Mouse (Mus musculus): Measurements from ENCODE around the gene Krtap3-1. TPM values are rescaled to one million over a fixed set of nuclear protein-coding genes. Genes with fewer than 3 reads are reported as not detected.

Krtap3-1 gene
- polyA plus RNA-seq, 1 experiment from 2014 or later, result not detected

DNA sequence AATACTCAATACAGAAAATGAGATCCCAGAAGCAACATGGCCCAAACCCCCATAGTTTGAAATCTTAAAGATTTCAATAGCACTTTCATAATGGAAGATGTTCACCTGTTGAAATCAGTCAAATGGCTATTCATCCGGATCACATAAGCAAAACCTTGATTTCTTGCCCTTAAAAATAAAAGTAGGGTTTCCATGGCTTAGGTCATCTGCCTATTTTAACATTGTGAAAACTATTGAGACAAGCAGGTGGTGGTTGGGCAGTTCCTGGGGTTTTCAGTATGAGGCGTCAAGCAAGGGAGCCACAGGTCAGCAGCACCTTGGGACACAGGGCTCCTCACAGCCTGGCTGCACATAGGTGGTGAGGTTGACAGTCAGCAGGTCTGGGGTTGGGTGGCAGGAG, 10.2 kb downstream of the Krtap3-1 start:
- no peak overlapping the region for H3K27ac ChIP-seq (ENCODE audit: low read depth, low read length)
- no peak overlapping the region for H3K4me3 ChIP-seq (ENCODE audit: low read depth, low read length)
- no peaks in the 10 kb centered on the region for H3K36me3 ChIP-seq (ENCODE audit: control insufficient read depth, insufficient read depth, low read length)
- H3K4me1 ChIP-seq (ENCODE audit: control insufficient read depth, insufficient read depth, low read length), result no peaks in the 10 kb centered on the region
- WGBS, result 96% methylated on average over 2 of the region's 2 CpGs
- H3K9me3 ChIP-seq (ENCODE audit: control insufficient read depth, low read length), result no peaks in the 10 kb centered on the region
- ATAC-seq (ENCODE audit: low read depth), result no peak
- no peaks in the 10 kb centered on the region for H3K27me3 ChIP-seq (ENCODE audit: control insufficient read depth, insufficient read depth, low read length)
- no peak overlapping the region for H3K9ac ChIP-seq (replicated peaks; ENCODE audit: low read depth, low read length)
- H3K4me2 ChIP-seq (ENCODE audit: low read depth, low read length), result no peak overlapping the region

DNA sequence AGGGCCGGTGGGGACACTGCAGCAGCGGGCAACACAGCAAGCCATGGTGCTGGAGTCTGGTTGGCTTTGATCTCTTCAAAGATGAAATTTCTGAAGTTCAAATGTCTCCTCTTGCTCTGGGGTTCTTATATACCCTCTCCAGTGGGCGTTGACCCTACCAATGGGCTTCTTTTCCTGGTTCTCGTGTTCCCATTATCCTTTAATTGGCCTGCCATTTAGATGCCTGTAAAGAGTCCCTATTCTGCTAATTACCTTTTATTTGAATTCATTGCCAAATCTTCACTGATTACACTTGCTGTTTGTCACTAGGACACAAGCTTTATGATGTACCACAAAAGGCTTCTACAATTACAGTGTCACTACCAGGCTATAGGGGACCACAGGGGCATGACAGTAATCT, 15.7 kb downstream of the Krtap3-1 start, which contains the start of gene Krtap3-3:
Krtap3-3 (minus strand) TSS at position 101 of the 400 bp plus-strand sequence.
- Histone ChIP-seq H3K4me2 (ENCODE audit: low read depth, low read length) (no peak within 1 kb of the TSS), H3K27me3 (ENCODE audit: control insufficient read depth, insufficient read depth, low read length) (no peaks in the 10 kb centered on the region), H3K36me3 (ENCODE audit: control insufficient read depth, insufficient read depth, low read length) (no peaks in the 10 kb centered on the region), H3K4me1 (ENCODE audit: control insufficient read depth, insufficient read depth, low read length) (no peaks in the 10 kb centered on the region), H3K4me3 (ENCODE audit: low read depth, low read length) (no peak within 1 kb of the TSS), H3K27ac (ENCODE audit: low read depth, low read length) (no peak within 1 kb of the TSS), H3K9ac (replicated peaks; ENCODE audit: low read depth, low read length) (no peak within 1 kb of the TSS), H3K9me3 (ENCODE audit: control insufficient read depth, low read length) (no peaks in the 10 kb centered on the region)
- 25% methylated on average over 4 of the region's 4 CpGs for WGBS
- ATAC-seq (ENCODE audit: low read depth), result no peak

DNA sequence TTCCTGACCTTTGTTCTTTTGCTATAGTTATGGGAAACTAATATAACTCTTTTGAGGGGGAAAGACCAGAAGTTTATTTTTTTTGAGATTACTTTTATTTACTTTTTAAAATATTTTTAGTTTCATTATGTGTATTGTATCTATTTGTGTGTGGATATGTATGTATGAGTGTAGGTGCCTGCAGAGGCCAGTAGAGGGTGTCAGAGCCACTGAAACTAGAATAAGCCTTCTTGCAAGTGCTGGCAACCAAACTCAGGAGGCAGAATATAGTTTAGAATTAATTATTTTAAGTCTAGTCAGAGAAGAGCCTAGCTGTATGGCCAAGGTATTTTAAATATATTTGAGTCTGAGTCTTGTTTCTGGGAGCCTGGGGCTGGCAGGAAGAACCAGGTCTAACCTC, 18.5 kb downstream of the Krtap3-1 start:
- H3K27me3 ChIP-seq (ENCODE audit: control insufficient read depth, insufficient read depth, low read length), result no peaks in the 10 kb centered on the region
- H3K4me1 ChIP-seq (ENCODE audit: control insufficient read depth, insufficient read depth, low read length), result no peaks in the 10 kb centered on the region
- H3K9me3 ChIP-seq (ENCODE audit: control insufficient read depth, low read length), result no peaks in the 10 kb centered on the region
- H3K36me3 ChIP-seq (ENCODE audit: control insufficient read depth, insufficient read depth, low read length), result no peaks in the 10 kb centered on the region
- no peak overlapping the region for H3K9ac ChIP-seq (replicated peaks; ENCODE audit: low read depth, low read length)
- no peak overlapping the region for H3K4me2 ChIP-seq (ENCODE audit: low read depth, low read length)
- H3K27ac ChIP-seq (ENCODE audit: low read depth, low read length), result no peak overlapping the region
- H3K4me3 ChIP-seq (ENCODE audit: low read depth, low read length), result no peak overlapping the region
- ATAC-seq (ENCODE audit: low read depth), result no peak

DNA sequence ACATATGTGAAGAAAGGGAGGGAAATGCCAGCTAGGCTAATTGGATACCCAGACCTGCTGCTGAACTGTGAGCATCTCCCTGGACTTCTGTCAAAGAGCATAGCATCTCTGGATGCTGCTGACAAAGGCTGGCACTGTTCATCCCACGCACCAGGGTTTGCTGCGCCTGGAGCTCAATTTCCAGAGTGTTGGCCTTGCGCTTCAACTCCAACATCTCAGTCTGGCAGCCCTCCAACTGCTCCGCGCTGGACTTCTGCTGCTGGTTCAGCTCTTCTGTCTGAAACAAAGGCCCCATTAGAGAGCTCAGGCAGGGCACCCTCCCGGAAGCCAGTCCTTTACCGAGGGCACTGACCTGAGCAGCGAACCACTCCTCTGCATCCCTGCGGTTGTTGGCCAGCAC, 26.7 kb downstream of the Krtap3-1 start:
- H3K4me1 ChIP-seq (ENCODE audit: control insufficient read depth, insufficient read depth, low read length), result no peaks in the 10 kb centered on the region
- H3K27ac ChIP-seq (ENCODE audit: low read depth, low read length), result no peak overlapping the region
- no peak overlapping the region for H3K4me2 ChIP-seq (ENCODE audit: low read depth, low read length)
- H3K36me3 ChIP-seq (ENCODE audit: control insufficient read depth, insufficient read depth, low read length), result no peaks in the 10 kb centered on the region
- no peak for ATAC-seq (ENCODE audit: low read depth)
- 57% methylated on average over 9 of the region's 9 CpGs for WGBS
- no peaks in the 10 kb centered on the region for H3K27me3 ChIP-seq (ENCODE audit: control insufficient read depth, insufficient read depth, low read length)
- no peak overlapping the region for H3K9ac ChIP-seq (replicated peaks; ENCODE audit: low read depth, low read length)
- no peak overlapping the region for H3K4me3 ChIP-seq (ENCODE audit: low read depth, low read length)
- H3K9me3 ChIP-seq (ENCODE audit: control insufficient read depth, low read length), result no peaks in the 10 kb centered on the region

DNA sequence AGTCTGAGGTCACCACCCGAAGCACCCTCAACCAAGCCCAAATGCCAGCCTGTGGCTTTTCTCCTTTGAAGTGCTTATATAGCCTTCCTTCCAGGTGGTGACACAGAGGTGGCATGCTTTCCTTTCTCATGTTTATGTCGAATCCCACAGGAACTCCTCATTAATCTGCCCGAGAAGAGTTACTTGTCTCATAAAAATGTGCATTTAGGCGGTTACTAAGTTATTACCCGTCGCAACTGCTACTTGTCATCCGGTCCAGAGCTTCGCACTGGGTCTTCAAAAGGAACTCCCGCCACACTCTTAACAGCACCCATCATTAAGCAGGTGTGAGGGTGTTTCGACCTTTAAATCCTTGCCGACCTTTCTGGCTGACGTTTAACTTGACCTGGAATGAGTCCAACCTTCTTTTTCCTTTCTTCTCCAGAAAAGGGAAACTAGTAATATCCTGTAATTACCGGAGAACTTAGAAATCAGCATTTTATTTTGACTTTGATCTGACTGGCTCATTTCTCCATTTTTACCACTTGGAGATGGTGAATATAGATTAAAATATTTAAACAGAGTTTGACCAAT, 45.1 kb downstream of the Krtap3-1 start, which contains the start of gene Krt39:
Krt39 (minus strand) TSS at position 51 of the 573 bp plus-strand sequence.
- no peak within 1 kb of the TSS for H3K4me3 ChIP-seq (ENCODE audit: low read depth, low read length)
- no peaks in the 10 kb centered on the region for H3K4me1 ChIP-seq (ENCODE audit: control insufficient read depth, insufficient read depth, low read length)
- 77% methylated on average over 13 of the region's 13 CpGs for WGBS
- H3K36me3 ChIP-seq (ENCODE audit: control insufficient read depth, insufficient read depth, low read length), result no peaks in the 10 kb centered on the region
- H3K9me3 ChIP-seq (ENCODE audit: control insufficient read depth, low read length), result no peaks in the 10 kb centered on the region
- no peak within 1 kb of the TSS for H3K9ac ChIP-seq (replicated peaks; ENCODE audit: low read depth, low read length)
- H3K27me3 ChIP-seq (ENCODE audit: control insufficient read depth, insufficient read depth, low read length), result no peaks in the 10 kb centered on the region
- H3K27ac ChIP-seq (ENCODE audit: low read depth, low read length), result no peak within 1 kb of the TSS
- no peak for ATAC-seq (ENCODE audit: low read depth)
- H3K4me2 ChIP-seq (ENCODE audit: low read depth, low read length), result no peak within 1 kb of the TSS

Other genes with a start within 250 kb of the Krtap3-1 start
- gene Krt25, start 243.7 kb downstream of the Krtap3-1 start, polyA plus RNA-seq (2014; fragmentation: Nextera tagmentation; extraction: Ambion mirVana), result 0.45 and 0.79 TPM in 2 replicates
- 0.10 and 0.29 TPM in 2 replicates for gene Krt26, start 228.7 kb downstream of the Krtap3-1 start, polyA plus RNA-seq (2014; fragmentation: Nextera tagmentation; extraction: Ambion mirVana)
- gene Krt27, start 215.5 kb downstream of the Krtap3-1 start, polyA plus RNA-seq (2014; fragmentation: Nextera tagmentation; extraction: Ambion mirVana), result 0.43 TPM in 1 of 2 replicates, not detected in the other
- gene Krt28, start 191.7 kb downstream of the Krtap3-1 start, polyA plus RNA-seq (2014; fragmentation: Nextera tagmentation; extraction: Ambion mirVana), result 0.24 and 0.32 TPM in 2 replicates
- 33.7 and 39.7 TPM in 2 replicates for gene Krt10, start 177.3 kb downstream of the Krtap3-1 start, polyA plus RNA-seq (2014; fragmentation: Nextera tagmentation; extraction: Ambion mirVana)
- gene Krt12, start 144.4 kb downstream of the Krtap3-1 start, polyA plus RNA-seq (2014; fragmentation: Nextera tagmentation; extraction: Ambion mirVana), result not detected in 2 replicates
- 0.13 TPM in 2 replicates for gene Krt20, start 128.5 kb downstream of the Krtap3-1 start, polyA plus RNA-seq (2014; fragmentation: Nextera tagmentation; extraction: Ambion mirVana)
- 0.22 TPM in 1 of 2 replicates, not detected in the other for gene Krt23, start 73.5 kb downstream of the Krtap3-1 start, polyA plus RNA-seq (2014; fragmentation: Nextera tagmentation; extraction: Ambion mirVana)
- gene Krt39, start 45.3 kb downstream of the Krtap3-1 start, polyA plus RNA-seq (2014; fragmentation: Nextera tagmentation; extraction: Ambion mirVana), result not detected in 2 replicates
- gene Krt40, start 23.5 kb downstream of the Krtap3-1 start, polyA plus RNA-seq (2014; fragmentation: Nextera tagmentation; extraction: Ambion mirVana), result not detected in 2 replicates
- gene Krtap3-3, start 15.8 kb downstream of the Krtap3-1 start, polyA plus RNA-seq (2014; fragmentation: Nextera tagmentation; extraction: Ambion mirVana), result not detected in 2 replicates
- not detected in 2 replicates for gene Krtap3-2, start 9.8 kb downstream of the Krtap3-1 start, polyA plus RNA-seq (2014; fragmentation: Nextera tagmentation; extraction: Ambion mirVana)
- not detected in 2 replicates for gene Gm11939, start 7.2 kb downstream of the Krtap3-1 start, polyA plus RNA-seq (2014; fragmentation: Nextera tagmentation; extraction: Ambion mirVana)
- gene Krtap1-5, start 14.4 kb upstream of the Krtap3-1 start, polyA plus RNA-seq (2014; fragmentation: Nextera tagmentation; extraction: Ambion mirVana), result not detected in 2 replicates
- gene Krtap1-4, start 17.0 kb upstream of the Krtap3-1 start, polyA plus RNA-seq (2014; fragmentation: Nextera tagmentation; extraction: Ambion mirVana), result not detected in 2 replicates
- not detected in 2 replicates for gene Krtap1-3, start 24.7 kb upstream of the Krtap3-1 start, polyA plus RNA-seq (2014; fragmentation: Nextera tagmentation; extraction: Ambion mirVana)
- not detected in 2 replicates for gene Krtap9-3, start 31.5 kb upstream of the Krtap3-1 start, polyA plus RNA-seq (2014; fragmentation: Nextera tagmentation; extraction: Ambion mirVana)
- gene Gm11938, start 36.7 kb upstream of the Krtap3-1 start, polyA plus RNA-seq (2014; fragmentation: Nextera tagmentation; extraction: Ambion mirVana), result not detected in 2 replicates
- not detected in 2 replicates for gene Gm11937, start 43.6 kb upstream of the Krtap3-1 start, polyA plus RNA-seq (2014; fragmentation: Nextera tagmentation; extraction: Ambion mirVana)
- gene Krtap2-4, start 48.2 kb upstream of the Krtap3-1 start, polyA plus RNA-seq (2014; fragmentation: Nextera tagmentation; extraction: Ambion mirVana), result not detected in 2 replicates
- not detected in 2 replicates for gene Gm11562, start 53.8 kb upstream of the Krtap3-1 start, polyA plus RNA-seq (2014; fragmentation: Nextera tagmentation; extraction: Ambion mirVana)
- not detected in 2 replicates for gene Krtap4-1, start 61.6 kb upstream of the Krtap3-1 start, polyA plus RNA-seq (2014; fragmentation: Nextera tagmentation; extraction: Ambion mirVana)
- not detected in 2 replicates for gene Krtap4-2, start 68.5 kb upstream of the Krtap3-1 start, polyA plus RNA-seq (2014; fragmentation: Nextera tagmentation; extraction: Ambion mirVana)
- gene Krtap4-7, start 77.5 kb upstream of the Krtap3-1 start, polyA plus RNA-seq (2014; fragmentation: Nextera tagmentation; extraction: Ambion mirVana), result not detected in 2 replicates
- gene Gm11555, start 83.6 kb upstream of the Krtap3-1 start, polyA plus RNA-seq (2014; fragmentation: Nextera tagmentation; extraction: Ambion mirVana), result not detected in 2 replicates
- not detected in 2 replicates for gene Gm11563, start 92.3 kb upstream of the Krtap3-1 start, polyA plus RNA-seq (2014; fragmentation: Nextera tagmentation; extraction: Ambion mirVana)
- not detected in 2 replicates for gene Krtap4-6, start 99.3 kb upstream of the Krtap3-1 start, polyA plus RNA-seq (2014; fragmentation: Nextera tagmentation; extraction: Ambion mirVana)
- not detected in 2 replicates for gene Gm14190, start 124.1 kb upstream of the Krtap3-1 start, polyA plus RNA-seq (2014; fragmentation: Nextera tagmentation; extraction: Ambion mirVana)
- gene Gm14180, start 167.7 kb upstream of the Krtap3-1 start, polyA plus RNA-seq (2014; fragmentation: Nextera tagmentation; extraction: Ambion mirVana), result not detected in 2 replicates
- gene Gm11595, start 206.3 kb upstream of the Krtap3-1 start, polyA plus RNA-seq (2014; fragmentation: Nextera tagmentation; extraction: Ambion mirVana), result not detected in 2 replicates
- not detected in 2 replicates for gene Krtap4-8, start 214.1 kb upstream of the Krtap3-1 start, polyA plus RNA-seq (2014; fragmentation: Nextera tagmentation; extraction: Ambion mirVana)
- gene Krtap4-9, start 218.6 kb upstream of the Krtap3-1 start, polyA plus RNA-seq (2014; fragmentation: Nextera tagmentation; extraction: Ambion mirVana), result not detected in 2 replicates
- not detected in 2 replicates for gene Gm11596, start 226.8 kb upstream of the Krtap3-1 start, polyA plus RNA-seq (2014; fragmentation: Nextera tagmentation; extraction: Ambion mirVana)
- not detected in 2 replicates for gene Gm11569, start 232.3 kb upstream of the Krtap3-1 start, polyA plus RNA-seq (2014; fragmentation: Nextera tagmentation; extraction: Ambion mirVana)
- gene Gm11554, start 237.8 kb upstream of the Krtap3-1 start, polyA plus RNA-seq (2014; fragmentation: Nextera tagmentation; extraction: Ambion mirVana), result not detected in 2 replicates
- gene Krtap4-13, start 243.3 kb upstream of the Krtap3-1 start, polyA plus RNA-seq (2014; fragmentation: Nextera tagmentation; extraction: Ambion mirVana), result not detected in 2 replicates
- not detected in 2 replicates for gene Gm11564, start 249.0 kb upstream of the Krtap3-1 start, polyA plus RNA-seq (2014; fragmentation: Nextera tagmentation; extraction: Ambion mirVana)